Mouse (Mus musculus) left cerebral cortex, postnatal 25 days (tissue): Measurements from ENCODE around the gene Cdh23. TPM values are rescaled to one million over a fixed set of nuclear protein-coding genes. Genes with fewer than 3 reads are reported as not detected.

Experiments used
- DNase-seq, 2 experiments: peaks; one replicate each; pipeline ENCODE4 v3.0.0; 2022; ENCODE audit warnings: low spot score in 2 of 2, mixed read lengths in 1 of 2
- intact Hi-C: fragments of 180-260 bp; cut with DNase I; formaldehyde crosslinking; loops from one replicate; pipeline ENCODE4 v1.15.1; 2025
- total RNA-seq, 2 experiments: library from RNA; stranded (reverse); gene quantifications; 2 replicates each; pipeline ENCODE4 v1.2.3; 2021

The Cdh23 gene
- total RNA-seq, 2 experiments from 2014 or later: 1.7 to 2.5 TPM

DNA sequence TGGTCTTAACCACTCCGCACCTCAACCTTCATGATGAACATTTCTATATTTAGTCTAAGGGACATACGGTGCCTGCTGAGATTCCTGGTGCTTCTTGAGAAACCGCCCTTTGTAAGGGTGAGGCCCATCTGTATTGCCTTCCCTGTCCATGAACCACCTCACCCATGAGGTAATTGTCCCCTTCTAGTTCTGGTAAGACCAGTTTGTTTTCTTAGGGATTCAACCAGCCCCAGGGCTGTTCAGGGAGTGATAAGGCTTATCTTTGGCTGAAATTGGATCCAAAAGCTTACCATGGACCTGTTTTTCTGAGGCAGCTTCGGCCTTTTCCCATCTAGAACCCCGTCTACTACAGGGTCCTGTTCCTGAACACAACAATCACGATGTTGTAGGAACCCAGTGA lies 440.2 kb downstream of the Cdh23 start:
- no peak for DNase-seq
- intact Hi-C loops: no loop called here

Other genes with a start within 250 kb of the Cdh23 start
- gene Slc29a3, start 56.3 kb upstream of the Cdh23 start, total RNA-seq: 10 to 100 TPM; 14.9 to 17.5 TPM
- 10 to 100 TPM; 10.1 to 10.8 TPM for gene Unc5b, start 135.1 kb upstream of the Cdh23 start, total RNA-seq